Comparison of ENCODE assay signal across 10 mouse cellular contexts in the genomic region with DNA sequence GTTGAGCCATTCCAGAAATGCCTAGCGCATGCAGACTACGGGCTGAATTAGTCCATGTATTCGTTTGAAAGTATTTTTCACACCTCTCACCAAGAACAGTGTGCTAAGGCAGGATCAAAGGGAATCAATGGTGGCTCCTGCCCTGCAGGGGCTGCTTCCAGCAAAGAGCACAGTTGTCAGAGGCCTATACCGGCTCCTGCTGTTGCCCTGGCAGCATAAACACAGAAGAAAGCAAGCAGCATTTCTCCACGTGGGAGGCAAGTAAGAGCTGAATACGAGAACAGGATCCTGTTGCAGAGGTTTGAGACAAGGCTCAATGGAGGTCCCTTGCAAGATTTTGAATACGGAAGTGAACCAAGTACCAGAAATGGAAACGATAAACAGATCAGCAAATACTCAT.
A peak's percentile ranks its signal among the peaks of the same experiment; 100 is the strongest.
DNase-seq lines count a peak whose midpoint lies in the region; ATAC-seq and TF ChIP-seq lines count a peak whose summit lies in the region.
"Had no signal": no experiment of that assay in that cellular context is flagged by ENCODE, and none has a peak within 500 bp of the region (broad histone marks: within the 10 kb centered on the region; RNA-seq: fewer than 3 reads in every experiment).

No protein-coding gene starts in this region.

- H3K27me3 ChIP-seq in forebrain, embryonic 13.5 days, result no peaks in the 10 kb centered on the region
- no peaks in the 10 kb centered on the region for H3K27me3 ChIP-seq in forebrain, embryonic 10.5 days (ENCODE audit: poor library complexity, severe bottlenecking)
- no peaks in the 10 kb centered on the region for H3K27me3 ChIP-seq in spleen, adult 2 months (ENCODE audit: control insufficient read depth, insufficient read depth, low read length)
- H3K27me3 ChIP-seq: embryonic facial prominence, embryonic 13.5 days had no signal

- no peak overlapping the region for H3K9ac ChIP-seq in forebrain, embryonic 13.5 days
- H3K9ac ChIP-seq: embryonic facial prominence, embryonic 13.5 days had no signal

- H3K4me2 ChIP-seq in forebrain, embryonic 13.5 days, result no peak overlapping the region
- H3K4me2 ChIP-seq: embryonic facial prominence, embryonic 13.5 days had no signal

- TF ChIP-seq POLR2A in spleen, adult 2 months (IDR thresholded peaks at IDR 0.05; ENCODE audit: low read depth, low read length), result no peak

- H3K27ac ChIP-seq in forebrain, embryonic 13.5 days, result no peak overlapping the region
- H3K27ac ChIP-seq in forebrain, embryonic 10.5 days, result no peak overlapping the region
- H3K27ac ChIP-seq in spleen, adult 2 months (ENCODE audit: insufficient read depth, low read length), result no peak overlapping the region; the same call in 1 of the 2 replicates
- H3K27ac ChIP-seq: embryonic facial prominence, embryonic 13.5 days; macrophage had no signal

- H3K4me1 ChIP-seq in forebrain, embryonic 13.5 days, result peaks cover 3% of the 10 kb centered on the region; the same call in 1 of the 2 replicates
- peaks cover 4% of the 10 kb centered on the region for H3K4me1 ChIP-seq in forebrain, embryonic 10.5 days
- H3K4me1 ChIP-seq in spleen, adult 2 months (ENCODE audit: control insufficient read depth, insufficient read depth, insufficient read length), result peaks cover 2% of the 10 kb centered on the region; the same call in 1 of the 2 replicates
- H3K4me1 ChIP-seq: embryonic facial prominence, embryonic 13.5 days had no signal

- ATAC-seq in forebrain, embryonic 13.5 days, result peak; percentile 37; the same call in 1 of the 2 replicates
- ATAC-seq in inflammation-experienced regulatory T-cells, adult 6 months, result peak; percentile 23

- WGBS in forebrain, embryonic 13.5 days, result 33% methylated on average over 8 of the region's 8 CpGs
- 46% methylated on average over 8 of the region's 8 CpGs for WGBS in forebrain, embryonic 10.5 days
- WGBS in spleen, adult 2 months, result 64% methylated on average over 8 of the region's 8 CpGs

- H3K4me3 ChIP-seq in forebrain, embryonic 13.5 days, result no peak overlapping the region
- no peak overlapping the region for H3K4me3 ChIP-seq in forebrain, embryonic 10.5 days
- H3K4me3 ChIP-seq in spleen, adult 2 months (ENCODE audit: extremely low read depth, insufficient read depth, insufficient read length), result peak overlapping the region; percentile 0; the same call in 1 of the 2 replicates
- H3K4me3 ChIP-seq: embryonic facial prominence, embryonic 13.5 days had no signal

- H3K9me3 ChIP-seq in forebrain, embryonic 13.5 days (replicated peaks), result no peaks in the 10 kb centered on the region
- H3K9me3 ChIP-seq in forebrain, embryonic 10.5 days, result no peaks in the 10 kb centered on the region
- H3K9me3 ChIP-seq: embryonic facial prominence, embryonic 13.5 days had no signal

- no peak for TF ChIP-seq CTCF in spleen, adult 2 months (IDR thresholded peaks at IDR 0.05; ENCODE audit: extremely low read depth, insufficient read depth, insufficient read length, insufficient replicate concordance)

- DNase-seq in forebrain, embryonic 10.5 days (ENCODE audit: extremely low spot score, low spot score), result no peak
- no peak for DNase-seq in spleen, adult 2 months (ENCODE audit: low read depth in 1 of 2, low spot score in 2 of 2)
- DNase-seq in spleen, adult 18-20 months, result no peak
- DNase-seq in telencephalon, adult 2 months (ENCODE audit: low read depth, low spot score), result peak; percentile 19
- no peak for DNase-seq in layer of hippocampus, adult 8-10 months (ENCODE audit: low spot score in 2 of 2)
- no peak for DNase-seq in adrenal gland, adult 2 months

- H3K36me3 ChIP-seq in forebrain, embryonic 13.5 days (ENCODE audit: poor library complexity, severe bottlenecking), result no peaks in the 10 kb centered on the region
- no peaks in the 10 kb centered on the region for H3K36me3 ChIP-seq in forebrain, embryonic 10.5 days (replicated peaks)
- H3K36me3 ChIP-seq in spleen, adult 2 months (ENCODE audit: control insufficient read depth, insufficient read depth, low read length), result no peaks in the 10 kb centered on the region
- H3K36me3 ChIP-seq: embryonic facial prominence, embryonic 13.5 days had no signal
